Mouse (Mus musculus): ENCODE measurements around the gene Ctsg. TPM values are rescaled to one million over a fixed set of nuclear protein-coding genes. Genes with fewer than 3 reads are reported as not detected.
"Not testable (repeated sequence)": the region's sequence is repeated elsewhere in the genome, so short reads cannot be mapped to it uniquely, and the experiment has no call there.

Ctsg gene
- polyA plus RNA-seq, 1 experiment, result not detected

- H3K36me3 ChIP-seq (ENCODE audit: control insufficient read depth, insufficient read depth, low read length), result no peaks in the 10 kb centered on the region
- no peak within 1 kb of the TSS for H3K4me3 ChIP-seq (ENCODE audit: control insufficient read depth, low read depth, low read length)
- no peaks in the 10 kb centered on the region for H3K4me1 ChIP-seq (ENCODE audit: control insufficient read depth, insufficient read depth, low read length)
- no peak within 1 kb of the TSS for H3K27ac ChIP-seq (ENCODE audit: control insufficient read depth, insufficient read depth, low read depth, low read length)
- no peak for TF ChIP-seq POLR2A (IDR thresholded peaks at IDR 0.05; ENCODE audit: control insufficient read depth, low read depth, low read length)
- TF ChIP-seq CTCF (IDR thresholded peaks at IDR 0.05; ENCODE audit: control insufficient read depth, insufficient read depth, insufficient replicate concordance, low read depth, low read length), result no peak
- no peaks in the 10 kb centered on the region for H3K27me3 ChIP-seq (ENCODE audit: control insufficient read depth, insufficient read depth, low read length)
These were observed 17.2 kb downstream of the Ctsg start, which contains the start of gene Mcpt8 for GRCm38 (mm10) chr14:56085167-56085566. TSS of gene Mcpt8 (minus strand) at chr14:56085273.

DNA sequence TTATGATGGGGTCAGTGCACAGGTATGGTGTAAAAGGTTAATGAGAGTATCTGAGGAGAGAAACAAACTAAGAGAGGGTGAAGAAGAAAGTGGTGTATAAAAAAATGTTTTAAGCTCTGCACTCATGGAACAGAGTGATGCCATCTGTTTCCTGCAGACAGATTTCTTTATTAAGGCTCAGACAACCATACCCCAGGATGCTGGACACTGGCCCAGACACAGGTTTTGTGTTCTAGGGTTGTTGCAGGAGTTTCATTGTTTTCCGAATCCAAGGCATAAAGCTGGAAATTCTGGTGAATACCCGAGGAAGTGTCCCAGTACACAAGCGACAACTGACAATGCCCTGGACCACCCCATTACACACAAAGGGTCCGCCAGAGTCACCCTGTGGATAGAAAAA is 20.4 kb downstream of the Ctsg start:
- H3K36me3 ChIP-seq (ENCODE audit: control insufficient read depth, insufficient read depth, low read length), result no peaks in the 10 kb centered on the region
- H3K27me3 ChIP-seq (ENCODE audit: control insufficient read depth, insufficient read depth, low read length), result no peaks in the 10 kb centered on the region
- no peaks in the 10 kb centered on the region for H3K4me1 ChIP-seq (ENCODE audit: control insufficient read depth, insufficient read depth, low read length)
- TF ChIP-seq CTCF (IDR thresholded peaks at IDR 0.05; ENCODE audit: control insufficient read depth, insufficient read depth, insufficient replicate concordance, low read depth, low read length), result no peak
- no peak for TF ChIP-seq POLR2A (IDR thresholded peaks at IDR 0.05; ENCODE audit: control insufficient read depth, low read depth, low read length)
- no peak overlapping the region for H3K4me3 ChIP-seq (ENCODE audit: control insufficient read depth, low read depth, low read length)
- H3K27ac ChIP-seq (ENCODE audit: control insufficient read depth, insufficient read depth, low read depth, low read length), result no peak overlapping the region

GRCm38 (mm10) chr14:56062213-56062612 is 40.2 kb downstream of the Ctsg start, which contains the start of gene Mcpt4:
TSS of gene Mcpt4 (minus strand) at chr14:56062313.
- H3K36me3 ChIP-seq (ENCODE audit: control insufficient read depth, insufficient read depth, low read length); H3K4me3 ChIP-seq (ENCODE audit: control insufficient read depth, low read depth, low read length); H3K4me1 ChIP-seq (ENCODE audit: control insufficient read depth, insufficient read depth, low read length); H3K27me3 ChIP-seq (ENCODE audit: control insufficient read depth, insufficient read depth, low read length); H3K27ac ChIP-seq (ENCODE audit: control insufficient read depth, insufficient read depth, low read depth, low read length): not testable (repeated sequence)

DNA sequence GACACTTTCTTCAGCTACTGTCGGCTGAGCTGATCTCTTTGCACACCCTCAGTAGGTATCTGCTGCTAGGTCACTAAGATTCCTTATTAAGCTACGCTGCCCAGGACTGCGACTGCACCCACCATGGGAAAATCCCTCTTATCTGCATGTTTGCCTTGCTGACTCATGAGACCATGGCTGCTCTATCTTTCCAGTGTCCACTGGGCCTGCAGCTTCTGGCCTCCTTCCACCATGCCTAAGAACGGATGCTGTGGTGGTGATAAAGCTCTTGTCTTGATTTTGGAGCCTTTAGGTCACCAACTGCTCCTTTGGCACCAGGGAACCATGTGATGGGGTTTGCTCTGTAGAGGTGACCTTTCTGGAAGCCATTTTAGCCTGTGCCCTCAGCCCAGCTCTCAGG is 44.7 kb downstream of the Ctsg start:
- no peaks in the 10 kb centered on the region for H3K27me3 ChIP-seq (ENCODE audit: control insufficient read depth, insufficient read depth, low read length)
- H3K4me3 ChIP-seq (ENCODE audit: control insufficient read depth, low read depth, low read length), result no peak overlapping the region
- no peaks in the 10 kb centered on the region for H3K36me3 ChIP-seq (ENCODE audit: control insufficient read depth, insufficient read depth, low read length)
- no peak overlapping the region for H3K27ac ChIP-seq (ENCODE audit: control insufficient read depth, insufficient read depth, low read depth, low read length)
- TF ChIP-seq CTCF (IDR thresholded peaks at IDR 0.05; ENCODE audit: control insufficient read depth, insufficient read depth, insufficient replicate concordance, low read depth, low read length) (no peak), POLR2A (IDR thresholded peaks at IDR 0.05; ENCODE audit: control insufficient read depth, low read depth, low read length) (no peak)
- H3K4me1 ChIP-seq (ENCODE audit: control insufficient read depth, insufficient read depth, low read length), result no peaks in the 10 kb centered on the region

DNA sequence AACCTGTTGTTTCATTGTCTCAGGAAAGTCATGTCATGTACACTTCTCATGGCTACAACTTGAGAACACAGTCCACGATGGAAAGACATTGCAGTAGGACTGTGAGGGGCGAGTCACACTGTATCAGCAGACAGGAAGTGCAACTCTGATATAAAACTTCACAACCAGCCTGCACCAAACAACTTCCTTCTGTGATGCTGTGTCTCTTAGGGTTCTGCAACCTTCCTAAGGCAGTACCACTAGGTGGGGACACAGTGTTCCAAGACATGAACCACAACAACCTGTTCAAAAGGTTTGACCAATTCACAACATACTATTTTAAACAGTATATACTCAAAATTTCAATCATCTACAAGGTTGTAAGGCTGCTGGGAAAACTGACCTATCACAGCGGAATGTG is 47.0 kb downstream of the Ctsg start:
- TF ChIP-seq CTCF (IDR thresholded peaks at IDR 0.05; ENCODE audit: control insufficient read depth, insufficient read depth, insufficient replicate concordance, low read depth, low read length) (no peak), POLR2A (IDR thresholded peaks at IDR 0.05; ENCODE audit: control insufficient read depth, low read depth, low read length) (no peak)
- Histone ChIP-seq H3K27ac (ENCODE audit: control insufficient read depth, insufficient read depth, low read depth, low read length) (no peak overlapping the region), H3K4me3 (ENCODE audit: control insufficient read depth, low read depth, low read length) (no peak overlapping the region), H3K27me3 (ENCODE audit: control insufficient read depth, insufficient read depth, low read length) (no peaks in the 10 kb centered on the region), H3K4me1 (ENCODE audit: control insufficient read depth, insufficient read depth, low read length) (no peaks in the 10 kb centered on the region), H3K36me3 (ENCODE audit: control insufficient read depth, insufficient read depth, low read length) (no peaks in the 10 kb centered on the region)

Other genes starting within 250 kb of the Ctsg start
- gene Nynrin, start 248.6 kb downstream of the Ctsg start, polyA plus RNA-seq (2012; rRNA removed), result 0.41 and 0.51 TPM in 2 replicates
- 1.0 and 1.1 TPM in 2 replicates for gene Cbln3, start 218.2 kb downstream of the Ctsg start, polyA plus RNA-seq (2012; rRNA removed)
- 5.0 and 5.1 TPM in 2 replicates for gene Khnyn, start 217.6 kb downstream of the Ctsg start, polyA plus RNA-seq (2012; rRNA removed)
- gene Sdr39u1, start 202.3 kb downstream of the Ctsg start, polyA plus RNA-seq (2012; rRNA removed), result 50.7 and 55.1 TPM in 2 replicates
- 0.10 TPM in 1 of 2 replicates, not detected in the other for gene Cma1, start 157.9 kb downstream of the Ctsg start, polyA plus RNA-seq (2012; rRNA removed)
- gene Cma2, start 151.6 kb downstream of the Ctsg start, polyA plus RNA-seq (2012; rRNA removed), result not detected in 2 replicates
- not detected in 2 replicates for gene Mcpt1, start 84.6 kb downstream of the Ctsg start, polyA plus RNA-seq (2012; rRNA removed)
- not detected in 2 replicates for gene Mcpt9, start 72.1 kb downstream of the Ctsg start, polyA plus RNA-seq (2012; rRNA removed)
- gene Mcpt2, start 60.5 kb downstream of the Ctsg start, polyA plus RNA-seq (2012; rRNA removed), result not detected in 2 replicates
- gene Mcpt4, start 40.3 kb downstream of the Ctsg start, polyA plus RNA-seq (2012; rRNA removed), result 0.16 TPM in 1 of 2 replicates, not detected in the other
- not detected in 2 replicates for gene Mcpt8, start 17.3 kb downstream of the Ctsg start, polyA plus RNA-seq (2012; rRNA removed)
- not detected in 2 replicates for gene Gzme, start 18.1 kb upstream of the Ctsg start, polyA plus RNA-seq (2012; rRNA removed)
- not detected in 2 replicates for gene Gzmd, start 30.0 kb upstream of the Ctsg start, polyA plus RNA-seq (2012; rRNA removed)
- not detected in 2 replicates for gene Gzmg, start 57.0 kb upstream of the Ctsg start, polyA plus RNA-seq (2012; rRNA removed)
- 49.9 and 57.5 TPM in 2 replicates for gene Gzmn, start 72.0 kb upstream of the Ctsg start, polyA plus RNA-seq (2012; rRNA removed)
- gene Gzmf, start 108.8 kb upstream of the Ctsg start, polyA plus RNA-seq (2012; rRNA removed), result not detected in 2 replicates
- not detected in 2 replicates for gene Gzmc, start 132.1 kb upstream of the Ctsg start, polyA plus RNA-seq (2012; rRNA removed)
- not detected in 2 replicates for gene Gzmb, start 159.7 kb upstream of the Ctsg start, polyA plus RNA-seq (2012; rRNA removed)